Mouse (Mus musculus) stomach, postnatal 0 days (tissue): ENCODE results near the gene Vwa5a.

Experiments used
- CTCF ChIP-seq: IDR thresholded peaks from 2 replicates; pipeline ENCODE4 v1.5.1; 2016; ENCODE audit warnings: antibody characterized with exemption, low read depth, mild to moderate bottlenecking, moderate library complexity
- EP300 ChIP-seq: optimal IDR thresholded peaks from 2 replicates; pipeline ENCODE3; 2016; ENCODE audit warnings: antibody characterized with exemption

DNA sequence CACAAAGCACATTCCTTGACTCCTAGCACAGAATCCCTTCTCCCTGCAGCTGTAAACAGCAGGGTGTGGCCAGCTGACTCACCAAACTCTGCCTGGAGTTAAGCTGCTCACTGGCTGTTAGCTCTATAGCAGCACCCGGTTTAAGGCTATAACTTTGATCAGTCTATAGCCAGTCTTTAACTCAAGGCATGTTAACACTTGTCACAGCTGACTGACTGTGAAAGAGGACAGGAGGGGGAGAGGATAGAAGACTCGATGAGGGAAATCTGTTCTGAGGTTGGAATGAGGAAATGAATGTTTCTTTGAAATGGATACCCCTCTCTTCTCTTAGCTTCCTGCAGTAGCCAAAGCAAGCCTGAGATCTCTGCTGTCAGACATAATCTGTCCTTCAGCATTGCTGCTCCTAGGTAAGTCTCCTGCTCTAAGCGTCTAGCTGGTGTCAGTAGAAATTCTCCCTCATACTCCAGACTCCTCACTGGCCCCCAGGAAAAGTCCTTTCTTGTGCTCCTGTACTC, 916 bp downstream of the Vwa5a start:
- TF ChIP-seq CTCF (no peak), EP300 (no peak)
